Mouse (Mus musculus) gastrocnemius, adult 2 months (tissue): ENCODE measurements around the gene Fas. TPM values are rescaled to one million over a fixed set of nuclear protein-coding genes. Genes with fewer than 3 reads are reported as not detected.

Source experiments
- DNase-seq: peaks from one replicate; pipeline ENCODE4 v3.0.0; 2022
- H3K27ac ChIP-seq: fragments of 200-600 bp; 2 replicates; pipeline ENCODE4 v1.8.1; 2022; ENCODE audit warnings: mild to moderate bottlenecking
- H3K4me3 ChIP-seq: fragments of 200-600 bp; 2 replicates; pipeline ENCODE4 v1.8.1; 2022; ENCODE audit warnings: mild to moderate bottlenecking, moderate library complexity
- CTCF ChIP-seq: fragments of 200-600 bp; IDR thresholded peaks from 2 replicates; pipeline ENCODE4 v1.8.1; 2022; ENCODE audit warnings: antibody characterized with exemption, mild to moderate bottlenecking, moderate library complexity
- intact Hi-C: fragments of 180-260 bp; cut with DNase I; formaldehyde crosslinking; loops from one replicate; pipeline ENCODE4 v1.15.1; 2025
- total RNA-seq, 2 experiments: library from RNA; stranded (reverse); gene quantifications; 2 replicates each; pipeline ENCODE4 v1.2.3; 2021

Gene Fas
- total RNA-seq, 2 experiments from 2014 or later, result 4.0 to 5.8 TPM

- Histone ChIP-seq H3K4me3 (no peak overlapping the region), H3K27ac (no peak overlapping the region)
- TF ChIP-seq CTCF, result no peak
- no peak for DNase-seq
- intact Hi-C loops, result no loop called here
Observed at GRCm38 (mm10) chr19:34287656-34288415, 2.6 kb upstream of the Fas start.

- no peak for DNase-seq
- intact Hi-C loops, result no loop called here
- Histone ChIP-seq H3K4me3 (no peak overlapping the region), H3K27ac (no peak overlapping the region)
- no peak for TF ChIP-seq CTCF
Observed at GRCm38 (mm10) chr19:34288696-34289095, 1.8 kb upstream of the Fas start.

GRCm38 (mm10) chr19:34290872-34291341 is 441 bp downstream of the Fas start:
- Histone ChIP-seq H3K27ac (peak overlapping the region; percentile 84), H3K4me3 (peak overlapping the region; percentile 78)
- no peak for TF ChIP-seq CTCF
- intact Hi-C loops, result no loop called here
- DNase-seq, result peak; percentile 28

GRCm38 (mm10) chr19:34291379-34291778 is 913 bp downstream of the Fas start:
- peak overlapping the region; percentile 84 for H3K27ac ChIP-seq
- peak overlapping the region; percentile 78 for H3K4me3 ChIP-seq
- TF ChIP-seq CTCF, result no peak
- no peak for DNase-seq
- intact Hi-C loops, result no loop called here

- intact Hi-C loops, result no loop called here
- H3K4me3 ChIP-seq, result peak overlapping the region; percentile 78
- peak overlapping the region; percentile 24; the same call in 1 of the 2 replicates for H3K27ac ChIP-seq
- no peak for DNase-seq
- TF ChIP-seq CTCF, result no peak
Observed at GRCm38 (mm10) chr19:34291956-34292355, 1.5 kb downstream of the Fas start.

GRCm38 (mm10) chr19:34292701-34293100 is 2.2 kb downstream of the Fas start:
- intact Hi-C loops, result no loop called here
- 0 out of 2 replicates have a peak overlapping the region, but pooled peaks have one; percentile 12 for H3K27ac ChIP-seq
- peak overlapping the region; percentile 78 for H3K4me3 ChIP-seq
- TF ChIP-seq CTCF, result no peak
- DNase-seq, result no peak

- no peak for TF ChIP-seq CTCF
- H3K4me3 ChIP-seq, result peak overlapping the region; percentile 78
- no peak overlapping the region for H3K27ac ChIP-seq
- intact Hi-C loops, result no loop called here
- no peak for DNase-seq
Observed at GRCm38 (mm10) chr19:34293376-34293947, 3.0 kb downstream of the Fas start.

- intact Hi-C loops, result no loop called here
- Histone ChIP-seq H3K4me3 (no peak overlapping the region), H3K27ac (no peak overlapping the region)
- TF ChIP-seq CTCF, result no peak
- DNase-seq, result no peak
Observed at GRCm38 (mm10) chr19:34295442-34295841, 5.0 kb downstream of the Fas start.

- no peak for TF ChIP-seq CTCF
- intact Hi-C loops, result no loop called here
- H3K27ac ChIP-seq, result no peak overlapping the region
- H3K4me3 ChIP-seq, result no peak overlapping the region
- DNase-seq, result no peak
Observed at GRCm38 (mm10) chr19:34298531-34298930, 8.1 kb downstream of the Fas start.

GRCm38 (mm10) chr19:34299229-34299628 is 8.8 kb downstream of the Fas start:
- H3K27ac ChIP-seq, result no peak overlapping the region
- H3K4me3 ChIP-seq, result no peak overlapping the region
- no peak for TF ChIP-seq CTCF
- intact Hi-C loops, result no loop called here
- no peak for DNase-seq

- DNase-seq, result no peak
- TF ChIP-seq CTCF, result no peak
- Histone ChIP-seq H3K4me3 (no peak overlapping the region), H3K27ac (no peak overlapping the region)
- intact Hi-C loops, result no loop called here
Observed at GRCm38 (mm10) chr19:34300430-34300829, 10.0 kb downstream of the Fas start.

GRCm38 (mm10) chr19:34304917-34305316 is 14.5 kb downstream of the Fas start:
- no peak for TF ChIP-seq CTCF
- no peak overlapping the region for H3K4me3 ChIP-seq
- H3K27ac ChIP-seq, result no peak overlapping the region
- no peak for DNase-seq
- intact Hi-C loops, result no loop called here

- Histone ChIP-seq H3K27ac (no peak overlapping the region), H3K4me3 (no peak overlapping the region)
- TF ChIP-seq CTCF, result no peak
- DNase-seq, result no peak
- intact Hi-C loops, result no loop called here
Observed at GRCm38 (mm10) chr19:34306794-34307193, 16.3 kb downstream of the Fas start.
